Mouse (Mus musculus): ENCODE results near the gene Glis1. TPM values are rescaled to one million over a fixed set of nuclear protein-coding genes. Genes with fewer than 3 reads are reported as not detected.

Glis1 gene
- polyA plus RNA-seq (2012; rRNA removed; ENCODE audit: low replicate concordance), result 0.44 and 1.5 TPM in 2 replicates

GRCm38 (mm10) chr4:107434356-107435237 lies at the start of gene Glis1:
Gene Glis1 (plus strand): TSS chr4:107434591.

GRCm38 (mm10) chr4:107684130-107684529 lies 249.7 kb downstream of the Glis1 start, which contains the start of gene Dmrtb1:
Gene Dmrtb1 (minus strand): TSS chr4:107684230.

Other genes with a start within 250 kb of the Glis1 start
- gene Ldlrad1, start 225.4 kb upstream of the Glis1 start, polyA plus RNA-seq (2012; rRNA removed; ENCODE audit: low replicate concordance), result 0.14 and 0.57 TPM in 2 replicates
- 9.7 and 23.8 TPM in 2 replicates for gene Lrrc42, start 181.1 kb upstream of the Glis1 start, polyA plus RNA-seq (2012; rRNA removed; ENCODE audit: low replicate concordance)
- gene Hspb11, start 181.0 kb upstream of the Glis1 start, polyA plus RNA-seq (2012; rRNA removed; ENCODE audit: low replicate concordance), result 4.3 and 5.1 TPM in 2 replicates
- 1.9 TPM in 1 of 2 replicates, not detected in the other for gene Dio1, start 127.4 kb upstream of the Glis1 start, polyA plus RNA-seq (2012; rRNA removed; ENCODE audit: low replicate concordance)
- 54.9 and 64.7 TPM in 2 replicates for gene Yipf1, start 120.2 kb upstream of the Glis1 start, polyA plus RNA-seq (2012; rRNA removed; ENCODE audit: low replicate concordance)
- 28.2 and 29.9 TPM in 2 replicates for gene Ndc1, start 66.8 kb upstream of the Glis1 start, polyA plus RNA-seq (2012; rRNA removed; ENCODE audit: low replicate concordance)
- not detected in 2 replicates for gene Dmrtb1, start 249.6 kb downstream of the Glis1 start, polyA plus RNA-seq (2012; rRNA removed; ENCODE audit: low replicate concordance)

Data from subcutaneous adipose tissue, adult 2 months (tissue).